Mouse (Mus musculus): ENCODE measurements at regions not wholly inside any gene's neighbourhood (a gene's known extent, or its start where the extent isn't known, plus 50 kb on each side); places are given as distances from the start of the nearest gene placed in this dataset.

DNA sequence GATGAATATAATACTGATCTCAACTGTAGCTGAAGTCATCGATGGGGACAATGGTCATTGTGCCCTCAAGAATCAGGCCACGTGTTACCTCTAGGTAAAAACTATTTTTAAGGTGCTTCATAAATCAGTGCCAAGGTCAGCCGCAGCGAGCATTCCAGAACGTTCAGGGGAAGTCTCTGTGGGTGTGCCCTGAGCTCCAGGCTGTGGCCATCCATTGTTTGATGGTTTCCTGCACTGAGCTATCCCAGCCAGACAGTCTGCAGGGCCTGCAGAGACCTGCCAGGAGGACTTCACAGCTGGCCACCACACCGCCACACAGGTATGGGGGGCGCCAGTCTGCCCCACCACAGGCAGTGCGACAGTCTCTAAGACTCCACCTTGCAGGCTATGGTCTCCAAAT, 62.5 kb upstream of the Zfp637 start:
- in situ Hi-C loops (cut with MboI, MseI): no loop called here

DNA sequence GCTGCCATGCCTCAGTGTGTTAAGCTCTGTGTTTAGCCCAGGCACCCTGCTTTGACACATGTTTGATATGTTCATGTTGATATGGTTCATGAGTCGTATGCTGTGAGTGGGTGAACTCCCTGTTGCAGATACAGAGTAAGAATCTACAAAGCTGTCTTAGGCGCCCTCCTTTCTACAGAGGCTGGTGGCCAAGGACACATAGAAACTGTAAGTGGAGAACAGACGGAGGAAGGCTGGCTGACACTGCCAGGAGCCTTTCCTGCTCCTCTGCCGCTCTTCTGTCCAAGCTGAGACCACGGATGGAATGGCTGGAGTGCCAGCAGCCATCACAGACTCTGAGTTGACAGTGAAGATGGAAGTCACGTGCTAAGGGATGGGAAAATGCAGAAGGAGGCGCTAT, 62.0 kb upstream of the Zfp637 start:
- in situ Hi-C loops (cut with MboI, MseI): no loop called here

DNA sequence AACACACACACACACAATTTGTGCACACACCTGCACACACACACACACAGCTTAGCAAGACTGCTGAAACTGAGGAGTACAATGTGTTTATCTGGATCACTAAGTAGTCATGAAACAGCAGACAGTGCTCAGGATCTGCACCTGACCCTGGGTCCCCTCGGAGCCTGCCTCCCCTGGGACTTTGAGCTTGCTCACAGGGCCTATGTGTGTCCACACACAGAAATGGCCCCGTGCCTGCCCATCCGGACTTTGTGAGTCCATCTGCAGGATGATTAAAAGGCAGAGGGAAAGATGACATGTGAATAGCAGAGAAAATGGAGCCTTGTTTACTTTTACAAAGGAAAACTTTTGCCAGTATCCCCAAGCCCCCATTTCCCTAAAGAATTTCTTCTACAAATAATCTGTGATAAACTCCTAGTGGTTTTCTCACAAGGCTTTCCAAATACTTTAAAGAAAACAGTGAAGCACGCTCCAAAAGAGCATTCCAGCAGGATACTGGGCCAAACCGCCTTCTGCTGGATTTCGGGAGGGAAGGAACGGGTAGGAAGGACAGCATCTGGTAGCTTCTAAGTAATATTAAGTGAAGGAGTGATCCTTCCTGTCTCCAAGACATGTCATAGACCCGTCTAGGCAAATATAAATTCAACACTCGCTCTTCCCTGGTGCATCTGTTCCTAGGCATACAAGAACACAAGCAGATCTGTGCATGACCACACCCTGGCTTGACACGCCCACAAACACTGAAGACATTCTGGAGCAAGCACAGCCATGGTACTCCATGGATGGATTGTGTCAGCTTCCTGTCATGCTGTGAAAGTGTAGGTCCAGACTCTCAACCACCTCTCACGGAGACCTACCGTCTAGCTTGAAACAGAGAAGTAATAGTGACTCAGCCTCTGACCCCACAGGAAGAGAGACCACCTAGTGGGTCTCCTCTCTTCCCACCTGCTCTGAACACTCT, 52.1 kb upstream of the Zfp637 start:
- in situ Hi-C loops (cut with MboI, MseI): no loop called here

DNA sequence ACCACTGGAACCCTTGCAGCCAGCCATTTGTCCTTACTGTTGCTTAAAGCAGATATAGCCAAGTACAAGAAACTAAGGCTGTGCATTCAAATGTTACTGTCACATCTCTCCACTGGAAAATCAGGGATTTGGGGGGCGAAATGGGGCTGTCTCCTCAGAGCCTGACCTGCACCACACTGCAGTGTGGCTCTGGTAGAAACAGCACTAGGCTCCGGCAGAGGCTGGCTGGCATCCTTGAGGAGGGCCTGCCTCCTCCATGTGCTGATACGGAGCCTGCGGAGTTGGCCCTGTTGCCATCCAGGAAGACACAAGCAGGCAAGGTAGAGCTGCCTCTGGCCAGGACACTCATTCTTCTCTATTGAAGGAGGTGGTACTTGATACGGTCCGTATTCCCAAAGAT, 50.4 kb upstream of the Zfp637 start:
- in situ Hi-C loops (cut with MboI, MseI): no loop called here
